Mouse (Mus musculus): Measurements from ENCODE around the gene D17H6S53E. TPM values are rescaled to one million over a fixed set of nuclear protein-coding genes. Genes with fewer than 3 reads are reported as not detected.

Gene D17H6S53E
- total and polyA plus RNA-seq, 3 experiments = 7.7 to 31.3 (median 30.2) TPM

DNA sequence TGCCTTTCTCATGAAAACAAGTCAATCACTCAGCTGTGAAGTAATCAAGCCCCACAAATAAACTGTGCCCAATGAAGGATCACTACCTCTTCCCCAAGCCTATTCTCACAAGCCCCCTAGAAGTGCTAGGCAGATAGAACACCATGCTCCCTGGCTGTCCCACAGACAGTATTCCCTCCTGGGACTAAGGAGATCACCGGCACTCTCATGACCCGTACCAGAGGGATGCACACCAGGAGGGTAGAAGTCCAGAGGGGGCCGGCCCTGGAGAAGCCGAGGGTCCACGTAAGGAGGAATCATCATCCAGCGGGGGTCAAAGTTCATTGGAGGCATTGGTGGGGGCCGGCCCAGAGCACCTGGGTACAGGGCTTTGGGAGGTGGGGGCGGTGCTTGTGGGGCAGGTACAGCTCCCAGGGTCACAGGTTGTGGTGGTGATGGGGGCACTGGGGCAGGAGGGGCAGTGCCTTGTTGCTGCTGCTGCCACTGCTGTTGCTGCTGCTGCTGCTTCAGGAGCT is 31.5 kb downstream of the D17H6S53E start:
- peaks cover 6% of the 10 kb centered on the region; the same call in 1 of the 2 replicates for H3K79me2 ChIP-seq (replicated peaks; ENCODE audit: control insufficient read depth, insufficient read depth, low read length)
- H3K27me3 ChIP-seq (ENCODE audit: control insufficient read depth, insufficient read depth, low read length) = no peaks in the 10 kb centered on the region
- DNase-seq = no peak
- intact Hi-C loops (cut with DNase I) = no loop called here
- TF ChIP-seq CTCF (IDR thresholded peaks at IDR 0.05) (no peak), POLR2A (IDR thresholded peaks at IDR 0.05; ENCODE audit: insufficient read depth, low read depth, low read length) (no peak), EP300 (IDR thresholded peaks at IDR 0.05; ENCODE audit: insufficient read depth, low read depth, low read length) (no peak)
- no peak overlapping the region for H3K27ac ChIP-seq
- peaks cover 8% of the 10 kb centered on the region for H3K36me3 ChIP-seq (ENCODE audit: control insufficient read depth, insufficient read depth, low read length)
- H3K4me3 ChIP-seq = no peak overlapping the region
- H3K4me1 ChIP-seq (ENCODE audit: control insufficient read depth, insufficient read depth, low read length) = peaks cover 9% of the 10 kb centered on the region
- H3K9ac ChIP-seq (ENCODE audit: low read depth, low read length) = no peak overlapping the region
- WGBS = 92% methylated on average over 8 of the region's 8 CpGs

DNA sequence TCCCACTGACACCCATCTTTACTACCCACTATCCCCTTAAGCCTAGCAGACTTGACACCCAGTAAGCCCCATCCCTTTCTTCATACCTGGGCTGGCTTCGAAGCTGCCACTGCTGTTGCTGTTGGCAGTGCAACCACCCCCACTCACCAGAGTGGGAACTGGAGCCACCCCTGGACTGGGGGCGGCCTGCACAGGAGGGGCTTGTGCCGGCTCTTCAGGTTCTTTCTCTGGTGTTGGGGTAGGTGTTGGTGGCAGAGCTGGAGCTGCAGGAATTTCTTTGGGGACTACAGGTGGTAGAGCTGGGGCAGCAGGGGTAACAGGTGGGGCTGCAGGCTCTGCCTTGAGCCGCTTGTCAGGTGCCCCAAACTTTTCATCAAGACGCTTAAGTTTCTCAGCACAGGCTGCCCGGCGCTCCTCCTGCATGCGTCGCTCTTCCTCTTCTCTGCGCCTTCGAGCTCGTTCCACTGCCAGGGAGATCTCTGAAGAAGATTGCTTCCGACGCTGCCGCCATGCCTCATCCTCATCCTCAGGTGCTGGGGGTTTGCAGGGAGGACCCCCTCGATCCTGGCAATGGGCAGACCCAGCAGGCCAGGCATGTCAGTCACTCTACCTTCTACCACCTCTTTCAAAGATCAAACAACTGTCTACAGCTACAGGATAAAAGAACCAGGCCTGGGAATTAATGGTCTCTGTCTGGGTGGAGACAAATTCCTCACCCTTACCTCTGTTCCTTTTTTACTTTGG is 32.8 kb downstream of the D17H6S53E start:
- 88% methylated on average over 16 of the region's 16 CpGs for WGBS
- peaks cover 9% of the 10 kb centered on the region; the same call in 1 of the 2 replicates for H3K79me2 ChIP-seq (replicated peaks; ENCODE audit: control insufficient read depth, insufficient read depth, low read length)
- H3K27ac ChIP-seq = no peak overlapping the region
- intact Hi-C loops (cut with DNase I) = no loop called here
- no peak overlapping the region for H3K9ac ChIP-seq (ENCODE audit: low read depth, low read length)
- H3K4me1 ChIP-seq (ENCODE audit: control insufficient read depth, insufficient read depth, low read length) = peaks cover 12% of the 10 kb centered on the region
- no peaks in the 10 kb centered on the region for H3K27me3 ChIP-seq (ENCODE audit: control insufficient read depth, insufficient read depth, low read length)
- H3K36me3 ChIP-seq (ENCODE audit: control insufficient read depth, insufficient read depth, low read length) = peaks cover 14% of the 10 kb centered on the region
- TF ChIP-seq EP300 (IDR thresholded peaks at IDR 0.05; ENCODE audit: insufficient read depth, low read depth, low read length) = no peak
- no peak for DNase-seq
- H3K4me3 ChIP-seq = no peak overlapping the region

DNA sequence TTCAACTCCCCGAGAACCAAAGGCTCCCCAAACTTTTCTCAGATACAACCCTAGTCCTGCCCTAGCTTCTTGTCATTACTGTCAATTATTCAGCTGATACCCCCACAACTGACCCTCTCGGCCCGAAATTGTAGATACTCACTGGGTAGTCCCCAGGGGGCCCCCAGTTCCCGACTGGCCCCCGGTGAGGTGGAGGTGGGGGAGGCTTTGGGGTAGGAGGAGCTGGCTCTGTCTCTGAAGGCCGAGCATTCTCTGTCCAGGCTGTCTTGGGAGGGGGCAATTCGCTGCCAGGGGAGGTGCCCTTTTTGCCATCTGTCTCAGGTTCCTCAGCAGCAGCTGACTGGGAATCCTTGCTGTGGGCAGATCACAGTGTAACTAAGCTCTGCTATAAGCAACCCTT is 33.5 kb downstream of the D17H6S53E start:
- peaks cover 9% of the 10 kb centered on the region; the same call in 1 of the 2 replicates for H3K79me2 ChIP-seq (replicated peaks; ENCODE audit: control insufficient read depth, insufficient read depth, low read length)
- DNase-seq = no peak
- H3K27me3 ChIP-seq (ENCODE audit: control insufficient read depth, insufficient read depth, low read length) = no peaks in the 10 kb centered on the region
- H3K36me3 ChIP-seq (ENCODE audit: control insufficient read depth, insufficient read depth, low read length) = peaks cover 14% of the 10 kb centered on the region
- H3K4me1 ChIP-seq (ENCODE audit: control insufficient read depth, insufficient read depth, low read length) = peaks cover 12% of the 10 kb centered on the region
- TF ChIP-seq CTCF (IDR thresholded peaks at IDR 0.05) (no peak), POLR2A (IDR thresholded peaks at IDR 0.05; ENCODE audit: insufficient read depth, low read depth, low read length) (no peak), EP300 (IDR thresholded peaks at IDR 0.05; ENCODE audit: insufficient read depth, low read depth, low read length) (no peak)
- no peak overlapping the region for H3K9ac ChIP-seq (ENCODE audit: low read depth, low read length)
- no peak overlapping the region for H3K27ac ChIP-seq
- H3K4me3 ChIP-seq = no peak overlapping the region
- WGBS = 71% methylated on average over 7 of the region's 7 CpGs
- intact Hi-C loops (cut with DNase I) = loop anchor here (5.0 kb wide), 1 partner anchor 32 kb away; the partner anchor contains the start of gene D17H6S53E

DNA sequence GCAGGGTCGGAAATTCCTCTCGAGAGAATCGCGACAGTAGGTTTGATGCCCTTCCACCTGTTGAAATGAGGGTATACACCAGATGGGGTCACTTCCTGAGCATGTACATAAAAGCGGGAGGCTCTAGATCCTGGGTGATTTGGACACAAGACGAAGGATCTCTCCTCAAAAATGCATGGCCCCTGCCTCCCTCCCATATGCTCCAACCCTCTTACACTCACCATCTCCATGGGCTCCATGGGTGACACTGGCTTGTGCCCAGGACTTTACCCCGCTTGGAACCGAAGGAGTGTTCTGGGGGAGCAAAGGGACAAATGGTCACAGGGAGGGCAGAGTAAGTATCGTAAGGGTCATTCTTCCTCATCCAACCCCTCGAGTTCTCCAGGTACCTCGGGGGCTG is 35.2 kb downstream of the D17H6S53E start:
- peaks cover 9% of the 10 kb centered on the region; the same call in 1 of the 2 replicates for H3K79me2 ChIP-seq (replicated peaks; ENCODE audit: control insufficient read depth, insufficient read depth, low read length)
- peaks cover 14% of the 10 kb centered on the region for H3K4me1 ChIP-seq (ENCODE audit: control insufficient read depth, insufficient read depth, low read length)
- peaks cover 18% of the 10 kb centered on the region for H3K36me3 ChIP-seq (ENCODE audit: control insufficient read depth, insufficient read depth, low read length)
- intact Hi-C loops (cut with DNase I) = loop anchor here (5.0 kb wide), 1 partner anchor 34 kb away; the partner anchor contains the start of gene D17H6S53E
- no peak for TF ChIP-seq CTCF (IDR thresholded peaks at IDR 0.05)
- no peak for TF ChIP-seq POLR2A (IDR thresholded peaks at IDR 0.05; ENCODE audit: insufficient read depth, low read depth, low read length)
- no peak for TF ChIP-seq EP300 (IDR thresholded peaks at IDR 0.05; ENCODE audit: insufficient read depth, low read depth, low read length)
- peak overlapping the region; percentile 5; the same call in 1 of the 2 replicates for H3K9ac ChIP-seq (ENCODE audit: low read depth, low read length)
- WGBS = 47% methylated on average over 11 of the region's 11 CpGs
- H3K4me3 ChIP-seq = no peak overlapping the region
- no peak for DNase-seq
- H3K27me3 ChIP-seq (ENCODE audit: control insufficient read depth, insufficient read depth, low read length) = no peaks in the 10 kb centered on the region
- no peak overlapping the region for H3K27ac ChIP-seq

DNA sequence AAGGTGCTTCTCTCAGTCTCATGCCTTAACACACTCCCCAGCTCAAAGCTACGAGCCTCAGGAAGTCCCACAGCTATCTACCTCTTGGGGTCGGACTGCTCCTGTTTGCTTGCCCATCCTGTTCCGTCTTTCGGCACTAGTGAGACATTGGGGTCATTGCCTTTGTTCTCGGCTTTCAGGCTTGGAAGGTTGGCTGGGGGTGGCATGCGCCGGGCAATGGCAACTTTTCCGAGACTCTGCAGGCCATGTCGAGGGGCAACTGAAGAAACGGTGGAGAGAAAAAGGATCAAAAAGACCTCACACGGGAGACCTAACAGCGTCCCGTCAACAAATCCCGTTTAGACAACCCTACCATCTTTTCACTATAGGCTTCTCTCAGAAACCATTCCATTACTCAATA is 35.9 kb downstream of the D17H6S53E start:
- no peak for DNase-seq
- H3K27ac ChIP-seq = 0 out of 2 replicates have a peak overlapping the region, but pooled peaks have one; percentile 7
- H3K27me3 ChIP-seq (ENCODE audit: control insufficient read depth, insufficient read depth, low read length) = no peaks in the 10 kb centered on the region
- H3K4me1 ChIP-seq (ENCODE audit: control insufficient read depth, insufficient read depth, low read length) = peaks cover 14% of the 10 kb centered on the region
- WGBS = 39% methylated on average over 14 of the region's 14 CpGs
- TF ChIP-seq POLR2A (IDR thresholded peaks at IDR 0.05; ENCODE audit: insufficient read depth, low read depth, low read length) (no peak), EP300 (IDR thresholded peaks at IDR 0.05; ENCODE audit: insufficient read depth, low read depth, low read length) (no peak), CTCF (IDR thresholded peaks at IDR 0.05) (no peak)
- H3K4me3 ChIP-seq = no peak overlapping the region; the same call in 1 of the 2 replicates
- H3K9ac ChIP-seq (ENCODE audit: low read depth, low read length) = peak overlapping the region; percentile 5; the same call in 1 of the 2 replicates
- peaks cover 9% of the 10 kb centered on the region; the same call in 1 of the 2 replicates for H3K79me2 ChIP-seq (replicated peaks; ENCODE audit: control insufficient read depth, insufficient read depth, low read length)
- intact Hi-C loops (cut with DNase I) = loop anchor here (2.0 to 5.0 kb wide), 2 partner anchors 25 to 35 kb away; partner anchors contain the start of gene D17H6S53E
- peaks cover 18% of the 10 kb centered on the region for H3K36me3 ChIP-seq (ENCODE audit: control insufficient read depth, insufficient read depth, low read length)

Measured in heart, adult 2 months (tissue).